In the genomic region with DNA sequence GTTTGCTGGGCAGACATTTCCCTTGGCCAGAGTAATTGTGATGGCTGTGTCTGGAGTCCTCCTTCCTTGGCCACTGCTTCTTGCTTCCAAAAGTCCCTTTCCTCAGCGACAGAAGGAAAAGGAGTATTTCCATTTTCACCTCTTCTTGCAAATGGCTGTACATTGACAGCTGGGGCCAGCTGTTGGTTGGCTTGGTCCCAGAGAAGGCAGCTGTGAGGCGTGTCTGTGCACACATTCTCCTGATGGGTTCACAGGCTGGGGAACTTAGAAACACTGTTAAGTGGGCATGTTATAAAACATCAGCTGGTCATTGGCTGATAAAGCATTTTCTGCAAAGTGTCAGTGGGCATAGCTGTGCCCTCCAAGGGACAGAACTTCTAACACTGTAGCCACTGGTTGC, we compare ENCODE assay signal across 12 mouse cellular contexts.
DNase-seq lines count a peak whose midpoint lies in the region; ATAC-seq and TF ChIP-seq lines count a peak whose summit lies in the region.
"Had no signal": no experiment of that assay in that cellular context is flagged by ENCODE, and none has a peak within 500 bp of the region (broad histone marks: within the 10 kb centered on the region; RNA-seq: fewer than 3 reads in every experiment).

No protein-coding gene starts in this region.

- no peak overlapping the region for H3K27ac ChIP-seq in kidney, adult 2 months (ENCODE audit: insufficient read depth, low read depth, low read length)
- no peak overlapping the region for H3K27ac ChIP-seq in kidney, embryonic 15.5 days
- H3K27ac ChIP-seq in lung, embryonic 16.5 days (ENCODE audit: low read length): no peak overlapping the region
- H3K27ac ChIP-seq: forebrain, embryonic 10.5 days; liver, embryonic 13.5 days had no signal

- H3K36me3 ChIP-seq in kidney, adult 2 months (ENCODE audit: control insufficient read depth, insufficient read depth, low read length): no peaks in the 10 kb centered on the region
- no peaks in the 10 kb centered on the region for H3K36me3 ChIP-seq in kidney, embryonic 15.5 days
- no peaks in the 10 kb centered on the region for H3K36me3 ChIP-seq in lung, embryonic 16.5 days (ENCODE audit: control insufficient read depth, insufficient read depth, low read length)
- H3K36me3 ChIP-seq: forebrain, embryonic 10.5 days; liver, embryonic 13.5 days had no signal

- no peaks in the 10 kb centered on the region for H3K9me3 ChIP-seq in kidney, embryonic 15.5 days (replicated peaks)
- no peaks in the 10 kb centered on the region for H3K9me3 ChIP-seq in lung, embryonic 16.5 days (ENCODE audit: control insufficient read depth, low read length)
- H3K9me3 ChIP-seq: forebrain, embryonic 10.5 days; liver, embryonic 13.5 days had no signal

- intact Hi-C loops in heart, postnatal 10 days (cut with DNase I): no loop called here
- intact Hi-C loops in left cerebral cortex, postnatal 10 days (cut with DNase I): no loop called here

- DNase-seq in kidney, adult 2 months: peak; percentile 17
- DNase-seq in heart, postnatal 10 days: peak; percentile 68 to 75
- peak; percentile 76 for DNase-seq in heart, postnatal 4 days
- no peak for DNase-seq in left cerebral cortex, postnatal 10 days (ENCODE audit: extremely low spot score in 1 of 2, low spot score in 2 of 2)
- DNase-seq in thymus, postnatal 10 days (ENCODE audit: low spot score in 2 of 2): no peak
- DNase-seq in embryo, embryonic 9.5 days (ENCODE audit: extremely low spot score): no peak
- DNase-seq: cerebellum, adult 8-10 months; liver, embryonic 13.5 days; right cerebral cortex, postnatal 25 days had no signal

- H3K4me3 ChIP-seq in kidney, adult 2 months (ENCODE audit: insufficient read depth, low read depth, low read length): no peak overlapping the region
- H3K4me3 ChIP-seq in kidney, embryonic 15.5 days (replicated peaks): no peak overlapping the region
- H3K4me3 ChIP-seq in lung, embryonic 16.5 days (ENCODE audit: low read length): no peak overlapping the region
- H3K4me3 ChIP-seq: forebrain, embryonic 10.5 days; liver, embryonic 13.5 days had no signal

- no peak for TF ChIP-seq POLR2A in kidney, adult 2 months (IDR thresholded peaks at IDR 0.05; ENCODE audit: low read depth, low read length)

- ATAC-seq in kidney, embryonic 15.5 days (replicated peaks; ENCODE audit: low FRiP score): no peak
- ATAC-seq in lung, embryonic 16.5 days (ENCODE audit: low read depth): peak; percentile 68

- WGBS in kidney, adult 2 months: 59% methylated on average over 2 of the region's 2 CpGs
- 43% methylated on average over 2 of the region's 2 CpGs for WGBS in kidney, embryonic 15.5 days
- WGBS in lung, embryonic 16.5 days: 38% methylated on average over 2 of the region's 2 CpGs

- H3K4me2 ChIP-seq in kidney, embryonic 15.5 days: no peak overlapping the region
- no peak overlapping the region for H3K4me2 ChIP-seq in lung, embryonic 16.5 days (ENCODE audit: low read depth, low read length)
- H3K4me2 ChIP-seq: liver, embryonic 13.5 days had no signal

- TF ChIP-seq CTCF in kidney, adult 2 months (conservative IDR thresholded peaks at IDR 0.05; ENCODE audit: insufficient read depth, insufficient read length, low read depth, low read length): no peak

- no peak overlapping the region for H3K9ac ChIP-seq in kidney, embryonic 15.5 days
- no peak overlapping the region for H3K9ac ChIP-seq in lung, embryonic 16.5 days (ENCODE audit: low read length)
- H3K9ac ChIP-seq: liver, embryonic 13.5 days had no signal

- no peaks in the 10 kb centered on the region for H3K27me3 ChIP-seq in kidney, adult 2 months (replicated peaks; ENCODE audit: control insufficient read depth, insufficient read depth, low read length)
- H3K27me3 ChIP-seq in kidney, embryonic 15.5 days: no peaks in the 10 kb centered on the region
- H3K27me3 ChIP-seq in lung, embryonic 16.5 days (ENCODE audit: control insufficient read depth, insufficient read depth, low read depth, low read length): no peaks in the 10 kb centered on the region
- H3K27me3 ChIP-seq: liver, embryonic 13.5 days had no signal

- no peaks in the 10 kb centered on the region for H3K4me1 ChIP-seq in kidney, adult 2 months (ENCODE audit: control insufficient read depth, insufficient read depth, low read length)
- H3K4me1 ChIP-seq in kidney, embryonic 15.5 days: no peaks in the 10 kb centered on the region
- H3K4me1 ChIP-seq in lung, embryonic 16.5 days (replicated peaks; ENCODE audit: control insufficient read depth, insufficient read depth, low read length): no peaks in the 10 kb centered on the region; the same call in 1 of the 2 replicates
- H3K4me1 ChIP-seq: liver, embryonic 13.5 days had no signal

Comparison
In these comparisons a context has a peak if more than half of its experiments do, and no peak if none do; other contexts are left out.
1. DNase-seq: peak in kidney, adult 2 months (single experiment), heart, postnatal 10 days (2 of 2) and heart, postnatal 4 days (single experiment); none in left cerebral cortex, postnatal 10 days (0 of 2), thymus, postnatal 10 days (0 of 2) and embryo, embryonic 9.5 days (single experiment).